Mouse (Mus musculus): ENCODE data around the gene Thoc6. TPM values are rescaled to one million over a fixed set of nuclear protein-coding genes. Genes with fewer than 3 reads are reported as not detected.

Gene Thoc6
- total and polyA plus RNA-seq, 2 experiments from 2014 or later = 23.2 to 35.2 TPM

DNA sequence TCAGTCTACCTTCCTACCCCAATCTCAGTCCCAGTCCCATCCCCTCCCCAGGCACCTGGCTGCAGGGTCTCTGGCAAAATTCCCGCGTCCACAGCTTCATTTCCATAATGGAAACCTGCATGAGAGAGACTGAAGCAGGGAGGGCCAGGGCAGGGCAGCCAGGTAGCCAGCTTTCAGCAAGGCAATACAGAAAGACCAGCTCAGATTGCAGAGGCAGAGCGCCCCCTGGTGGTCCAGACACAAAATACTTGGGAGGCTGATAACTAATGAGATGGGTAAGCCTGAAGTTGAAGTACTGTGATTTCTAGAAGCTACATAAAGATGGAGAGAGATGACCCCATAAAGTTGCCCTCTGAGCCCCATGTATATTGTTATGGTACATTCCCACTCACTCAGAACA is 32.5 kb upstream of the Thoc6 start:
- no peaks in the 10 kb centered on the region for H3K4me1 ChIP-seq (ENCODE audit: control insufficient read depth, insufficient read depth)
- no peak overlapping the region for H3K4me2 ChIP-seq (ENCODE audit: low read depth, low read length)
- ATAC-seq (ENCODE audit: insufficient read depth, low read depth) = 0 out of 2 replicates have a peak, but pooled peaks have one; percentile 69
- no peak overlapping the region for H3K4me3 ChIP-seq (ENCODE audit: low read depth, low read length)
- 2% methylated on average over 3 of the region's 3 CpGs for WGBS
- no peaks in the 10 kb centered on the region for H3K9me3 ChIP-seq (replicated peaks; ENCODE audit: control insufficient read depth, low read length)
- TF ChIP-seq CTCF (IDR thresholded peaks at IDR 0.05; ENCODE audit: low read depth) (peak; percentile 88), EP300 (IDR thresholded peaks at IDR 0.05; ENCODE audit: low read depth) (no peak)
- no peak overlapping the region for H3K9ac ChIP-seq (replicated peaks; ENCODE audit: low read depth, low read length)
- H3K27ac ChIP-seq (ENCODE audit: low read depth) = no peak overlapping the region
- peaks cover 23% of the 10 kb centered on the region for H3K27me3 ChIP-seq (ENCODE audit: control insufficient read depth, insufficient read depth, low read length)
- H3K36me3 ChIP-seq (replicated peaks; ENCODE audit: control insufficient read depth, insufficient read depth, low read length) = no peaks in the 10 kb centered on the region
- peak; percentile 66 for DNase-seq (ENCODE audit: low spot score)

- Histone ChIP-seq H3K4me3 (ENCODE audit: low read depth, low read length) (no peak overlapping the region), H3K4me2 (ENCODE audit: low read depth, low read length) (no peak overlapping the region), H3K27me3 (ENCODE audit: control insufficient read depth, insufficient read depth, low read length) (peaks cover 29% of the 10 kb centered on the region), H3K9me3 (replicated peaks; ENCODE audit: control insufficient read depth, low read length) (no peaks in the 10 kb centered on the region), H3K4me1 (ENCODE audit: control insufficient read depth, insufficient read depth) (no peaks in the 10 kb centered on the region), H3K9ac (replicated peaks; ENCODE audit: low read depth, low read length) (no peak overlapping the region), H3K27ac (ENCODE audit: low read depth) (no peak overlapping the region), H3K36me3 (replicated peaks; ENCODE audit: control insufficient read depth, insufficient read depth, low read length) (no peaks in the 10 kb centered on the region)
- 78% methylated on average over 7 of the region's 7 CpGs for WGBS
- no peak for DNase-seq (ENCODE audit: low spot score)
- TF ChIP-seq CTCF (IDR thresholded peaks at IDR 0.05; ENCODE audit: low read depth) = no peak
- TF ChIP-seq EP300 (IDR thresholded peaks at IDR 0.05; ENCODE audit: low read depth) = no peak
- ATAC-seq (ENCODE audit: insufficient read depth, low read depth) = no peak
These were observed 31.9 kb upstream of the Thoc6 start for GRCm38 (mm10) chr17:23705525-23706104.

DNA sequence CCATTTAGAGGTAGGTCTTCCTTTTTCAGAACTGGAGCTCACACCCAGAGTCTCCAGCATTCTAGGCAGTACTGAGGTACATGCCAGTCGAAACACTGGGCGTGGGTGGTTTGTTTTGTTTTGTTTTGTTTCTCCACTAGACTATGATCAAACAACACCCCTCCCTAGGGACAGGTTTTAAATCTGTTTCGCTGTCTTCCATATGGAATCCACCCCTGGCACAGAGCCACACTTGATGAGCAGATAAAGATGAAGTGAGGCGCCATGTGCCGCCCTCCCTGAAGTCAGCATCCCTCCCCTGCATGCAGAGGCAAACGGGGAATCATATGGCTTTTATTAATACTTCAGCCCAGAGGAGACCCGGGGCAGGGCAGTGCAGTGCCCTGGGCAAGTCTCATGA is 31.1 kb upstream of the Thoc6 start:
- 56% methylated on average over 7 of the region's 7 CpGs for WGBS
- Histone ChIP-seq H3K9ac (replicated peaks; ENCODE audit: low read depth, low read length) (no peak overlapping the region), H3K36me3 (replicated peaks; ENCODE audit: control insufficient read depth, insufficient read depth, low read length) (no peaks in the 10 kb centered on the region), H3K4me3 (ENCODE audit: low read depth, low read length) (no peak overlapping the region), H3K27ac (ENCODE audit: low read depth) (no peak overlapping the region), H3K27me3 (ENCODE audit: control insufficient read depth, insufficient read depth, low read length) (peaks cover 28% of the 10 kb centered on the region), H3K4me1 (ENCODE audit: control insufficient read depth, insufficient read depth) (no peaks in the 10 kb centered on the region), H3K9me3 (replicated peaks; ENCODE audit: control insufficient read depth, low read length) (no peaks in the 10 kb centered on the region), H3K4me2 (ENCODE audit: low read depth, low read length) (no peak overlapping the region)
- TF ChIP-seq EP300 (IDR thresholded peaks at IDR 0.05; ENCODE audit: low read depth) (no peak), CTCF (IDR thresholded peaks at IDR 0.05; ENCODE audit: low read depth) (no peak)
- no peak for ATAC-seq (ENCODE audit: insufficient read depth, low read depth)
- no peak for DNase-seq (ENCODE audit: low spot score)

GRCm38 (mm10) chr17:23703301-23703700 is 29.6 kb upstream of the Thoc6 start:
- ATAC-seq (ENCODE audit: insufficient read depth, low read depth) (no peak), DNase-seq (ENCODE audit: low spot score) (no peak)
- Histone ChIP-seq H3K27ac (ENCODE audit: low read depth) (no peak overlapping the region), H3K9me3 (replicated peaks; ENCODE audit: control insufficient read depth, low read length) (no peaks in the 10 kb centered on the region), H3K36me3 (replicated peaks; ENCODE audit: control insufficient read depth, insufficient read depth, low read length) (no peaks in the 10 kb centered on the region), H3K9ac (replicated peaks; ENCODE audit: low read depth, low read length) (no peak overlapping the region), H3K27me3 (ENCODE audit: control insufficient read depth, insufficient read depth, low read length) (peaks cover 32% of the 10 kb centered on the region), H3K4me3 (ENCODE audit: low read depth, low read length) (no peak overlapping the region), H3K4me2 (ENCODE audit: low read depth, low read length) (no peak overlapping the region), H3K4me1 (ENCODE audit: control insufficient read depth, insufficient read depth) (no peaks in the 10 kb centered on the region)
- 75% methylated on average over 9 of the region's 9 CpGs for whole genome bisulfite sequencing
- TF ChIP-seq CTCF (IDR thresholded peaks at IDR 0.05; ENCODE audit: low read depth) (no peak), EP300 (IDR thresholded peaks at IDR 0.05; ENCODE audit: low read depth) (no peak)

- no peaks in the 10 kb centered on the region for H3K36me3 ChIP-seq (replicated peaks; ENCODE audit: control insufficient read depth, insufficient read depth, low read length)
- peak overlapping the region; percentile 60 for H3K4me3 ChIP-seq (ENCODE audit: low read depth, low read length)
- TF ChIP-seq EP300 (IDR thresholded peaks at IDR 0.05; ENCODE audit: low read depth) = no peak
- peak; percentile 84 for TF ChIP-seq CTCF (IDR thresholded peaks at IDR 0.05; ENCODE audit: low read depth)
- peaks cover 29% of the 10 kb centered on the region for H3K27me3 ChIP-seq (ENCODE audit: control insufficient read depth, insufficient read depth, low read length)
- WGBS = under 1% methylated on average over 24 of the region's 28 CpGs
- ATAC-seq (ENCODE audit: insufficient read depth, low read depth) (peak; percentile 96), DNase-seq (ENCODE audit: low spot score) (peak; percentile 84)
- peak overlapping the region; percentile 96 for H3K4me2 ChIP-seq (ENCODE audit: low read depth, low read length)
- H3K4me1 ChIP-seq (ENCODE audit: control insufficient read depth, insufficient read depth) = no peaks in the 10 kb centered on the region
- H3K9ac ChIP-seq (replicated peaks; ENCODE audit: low read depth, low read length) = peak overlapping the region; percentile 49; the same call in 1 of the 2 replicates
- H3K9me3 ChIP-seq (replicated peaks; ENCODE audit: control insufficient read depth, low read length) = no peaks in the 10 kb centered on the region
- no peak overlapping the region for H3K27ac ChIP-seq (ENCODE audit: low read depth)
These were observed 26.4 kb upstream of the Thoc6 start for GRCm38 (mm10) chr17:23700079-23700478.

All from heart, postnatal 0 days (tissue).